Mouse (Mus musculus) hindbrain, embryonic 11.5 days (tissue): ENCODE results near the gene Cep128. TPM values are rescaled to one million over a fixed set of nuclear protein-coding genes. Genes with fewer than 3 reads are reported as not detected.

Experiments
- ATAC-seq: fragments of 200-750 bp; cut with Nextera tagmentation; 2 replicates; pipeline ENCODE4 v1.8.0; 2017; ENCODE audit warnings: mild to moderate bottlenecking, moderate TSS enrichment, moderate library complexity; ENCODE audit not compliant: low FRiP score
- DNase-seq: peaks from one replicate; pipeline ENCODE4 v3.0.0-alpha.2; 2015; ENCODE audit warnings: low spot score
- H3K27ac ChIP-seq: fragments of 300-500 bp; sonication (generic); 2 replicates; pipeline ENCODE4 v1.5.1; 2014; ENCODE audit warnings: mild to moderate bottlenecking, low read depth, low read length
- H3K27me3 ChIP-seq: fragments of 300-500 bp; sonication (generic); 2 replicates; pipeline ENCODE4 v1.6.1; 2014; ENCODE audit warnings: mild to moderate bottlenecking, low read length, moderate library complexity, mixed read lengths; ENCODE audit not compliant: control insufficient read depth, insufficient read depth
- H3K36me3 ChIP-seq: fragments of 300-500 bp; sonication (generic); 2 replicates; pipeline ENCODE4 v1.6.1; 2014; ENCODE audit warnings: mild to moderate bottlenecking, low read length, moderate library complexity, mixed read lengths; ENCODE audit not compliant: control insufficient read depth, insufficient read depth
- H3K4me1 ChIP-seq: fragments of 300-500 bp; sonication (generic); replicated peaks from 2 replicates; pipeline ENCODE4 v1.6.1; 2014; ENCODE audit warnings: low read length, mixed read lengths; ENCODE audit not compliant: control insufficient read depth, insufficient read depth
- H3K4me2 ChIP-seq: fragments of 300-500 bp; sonication (generic); replicated peaks from 2 replicates; pipeline ENCODE4 v1.6.1; 2014; ENCODE audit warnings: mild to moderate bottlenecking, low read depth, low read length
- H3K4me3 ChIP-seq: fragments of 300-500 bp; sonication (generic); 2 replicates; pipeline ENCODE4 v1.5.1; 2014; ENCODE audit warnings: low read depth, low read length
- H3K9ac ChIP-seq: fragments of 300-500 bp; sonication (generic); 2 replicates; pipeline ENCODE4 v1.6.1; 2014; ENCODE audit warnings: low read depth, low read length
- H3K9me3 ChIP-seq: fragments of 300-500 bp; sonication (generic); 2 replicates; pipeline ENCODE4 v1.6.1; 2016; ENCODE audit warnings: low read length; ENCODE audit not compliant: control insufficient read depth
- WGBS: fragments of 180-500 bp; shearing (Covaris S2); extraction: QIAGEN DNeasy Blood & Tissue Kit; methylation state at CpG from one replicate; pipeline ENCODE4 v1.1.7; 2014; 5-methylcytosine and 5-hydroxymethylcytosine counted together
- polyA plus RNA-seq: library from polyadenylated mRNA; unstranded; fragments of >200 nt; fragmentation: Nextera tagmentation; extraction: Ambion mirVana; gene quantifications from 2 replicates; pipeline ENCODE4 v1.2.1, GENCODE M21; 2014

Gene Cep128
- polyA plus RNA-seq, 1 experiment from 2014 or later, result 10.7 TPM

DNA sequence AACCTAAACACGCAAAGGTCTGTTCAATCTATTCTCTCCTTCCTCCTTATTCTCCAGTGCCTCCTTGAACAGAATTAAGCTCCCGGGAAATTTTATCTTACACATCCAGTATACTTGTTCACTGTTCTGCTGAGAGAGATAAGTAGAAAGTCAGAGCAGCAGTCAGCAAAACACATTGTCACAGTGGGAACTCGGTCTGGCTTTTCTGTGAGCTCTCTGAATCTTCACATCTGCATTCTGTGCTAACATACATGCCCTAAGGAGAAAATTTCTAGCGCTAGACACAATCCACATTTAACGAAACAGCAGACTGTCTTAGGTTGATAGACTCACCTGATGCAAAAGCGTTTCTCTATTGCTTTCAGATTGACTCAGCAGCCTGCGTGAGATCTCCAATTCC, 88.3 kb downstream of the Cep128 start:
- Histone ChIP-seq H3K4me2 (no peak overlapping the region), H3K9me3 (no peaks in the 10 kb centered on the region), H3K4me1 (no peaks in the 10 kb centered on the region), H3K27me3 (no peaks in the 10 kb centered on the region), H3K4me3 (no peak overlapping the region), H3K36me3 (no peaks in the 10 kb centered on the region), H3K27ac (no peak overlapping the region), H3K9ac (no peak overlapping the region)
- 92% methylated on average over 7 of the region's 7 CpGs for WGBS
- no peak for ATAC-seq
- DNase-seq, result no peak

DNA sequence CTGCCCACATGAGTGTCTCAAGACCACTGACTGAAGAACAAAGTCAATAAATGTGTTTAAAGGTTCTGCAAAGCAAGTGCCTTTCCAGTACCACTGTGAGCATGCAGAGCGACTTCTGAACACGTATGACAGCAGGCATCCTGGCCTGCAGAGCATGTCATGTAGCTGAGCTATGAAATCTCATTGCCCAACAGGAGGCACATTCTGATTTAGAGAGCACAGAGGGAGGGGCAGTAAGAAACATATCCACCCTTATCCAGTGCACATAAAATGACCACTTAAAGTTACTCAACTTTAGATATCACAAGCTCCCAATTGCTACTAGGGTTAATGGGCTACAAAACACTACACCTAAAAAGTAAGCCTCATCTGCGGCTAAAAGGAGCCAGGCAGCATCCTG, 88.8 kb downstream of the Cep128 start:
- no peaks in the 10 kb centered on the region for H3K4me1 ChIP-seq
- no peak overlapping the region for H3K9ac ChIP-seq
- no peak overlapping the region for H3K4me2 ChIP-seq
- H3K4me3 ChIP-seq, result no peak overlapping the region
- DNase-seq (no peak), ATAC-seq (no peak)
- WGBS, result 97% methylated on average over 3 of the region's 3 CpGs
- no peaks in the 10 kb centered on the region for H3K36me3 ChIP-seq
- no peaks in the 10 kb centered on the region for H3K9me3 ChIP-seq
- H3K27me3 ChIP-seq, result no peaks in the 10 kb centered on the region
- H3K27ac ChIP-seq, result no peak overlapping the region

DNA sequence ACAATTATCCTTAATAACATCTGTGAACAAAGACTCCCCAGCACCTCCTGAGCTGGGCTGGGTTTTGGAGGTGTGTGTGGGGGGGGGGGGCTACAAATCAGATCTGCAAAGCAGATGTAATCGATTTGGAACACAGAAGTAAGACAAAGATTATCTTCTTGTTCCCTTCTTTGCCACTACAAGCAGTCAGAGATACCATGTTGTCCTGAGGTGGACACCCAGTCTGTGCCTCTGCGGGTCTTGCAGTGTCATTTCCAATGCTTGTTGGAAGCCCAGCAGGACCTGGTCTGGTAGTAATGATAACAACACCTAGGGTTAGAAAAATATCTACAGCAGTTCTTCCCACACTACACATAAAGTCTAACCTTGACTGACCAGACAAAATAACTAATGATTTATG, 110.3 kb downstream of the Cep128 start:
- no peak for DNase-seq
- H3K9me3 ChIP-seq, result no peaks in the 10 kb centered on the region

DNA sequence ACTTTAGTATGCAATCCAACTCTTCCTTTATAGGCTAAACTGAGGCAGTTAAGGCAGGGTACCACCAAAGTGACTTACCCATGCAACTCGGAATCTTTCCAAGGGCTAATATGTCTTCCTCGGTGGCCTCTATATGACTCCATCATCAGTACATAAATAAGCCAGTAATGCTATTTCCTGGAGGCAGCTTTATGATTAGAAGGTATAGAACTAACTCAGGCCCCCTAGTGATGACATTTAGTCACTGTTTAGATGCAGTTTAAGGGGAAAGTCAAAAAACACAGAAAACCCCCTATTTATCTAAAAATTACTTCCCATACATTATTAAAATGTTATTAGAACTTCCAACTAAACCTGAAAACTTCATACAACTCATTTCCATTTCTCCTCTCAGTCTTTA, 114.6 kb downstream of the Cep128 start:
- H3K4me3 ChIP-seq, result no peak overlapping the region
- no peak overlapping the region for H3K4me2 ChIP-seq
- no peak for DNase-seq
- no peaks in the 10 kb centered on the region for H3K27me3 ChIP-seq
- no peak overlapping the region for H3K27ac ChIP-seq
- no peaks in the 10 kb centered on the region for H3K9me3 ChIP-seq
- no peaks in the 10 kb centered on the region for H3K4me1 ChIP-seq
- ATAC-seq, result no peak
- no peak overlapping the region for H3K9ac ChIP-seq
- H3K36me3 ChIP-seq, result no peaks in the 10 kb centered on the region
- WGBS, result 96% methylated on average over 2 of the region's 2 CpGs

More for the DNA sequence above, 110.3 kb downstream of the Cep128 start:
- Histone ChIP-seq H3K4me2 (no peak overlapping the region), H3K9ac (no peak overlapping the region), H3K27me3 (no peaks in the 10 kb centered on the region), H3K4me1 (no peaks in the 10 kb centered on the region), H3K4me3 (no peak overlapping the region), H3K27ac (no peak overlapping the region), H3K36me3 (no peaks in the 10 kb centered on the region)
- no peak for ATAC-seq
- WGBS, result 78% methylated on average over 2 of the region's 2 CpGs

DNA sequence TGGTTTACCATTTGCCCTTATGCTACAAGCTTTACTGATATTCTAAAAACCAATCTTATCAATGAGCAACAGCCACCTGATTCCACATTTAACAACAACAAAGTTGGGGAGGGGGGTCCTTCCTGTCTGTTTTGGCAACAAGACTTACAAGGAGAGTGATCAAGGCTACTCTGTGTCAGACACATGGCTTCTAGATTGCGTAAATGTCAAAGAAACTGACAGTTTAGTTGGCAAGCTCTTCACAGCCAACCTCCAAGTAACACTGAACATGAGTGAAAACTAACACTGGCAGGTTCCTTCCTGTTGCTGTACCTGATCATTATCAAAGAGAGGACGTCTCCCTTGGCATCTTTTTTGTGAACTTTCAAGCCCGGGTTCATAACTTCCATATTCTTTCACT, 115.2 kb downstream of the Cep128 start:
- DNase-seq, result no peak
- no peaks in the 10 kb centered on the region for H3K4me1 ChIP-seq
- WGBS, result 94% methylated on average over 3 of the region's 3 CpGs
- H3K27ac ChIP-seq, result no peak overlapping the region
- no peak overlapping the region for H3K9ac ChIP-seq
- no peak overlapping the region for H3K4me2 ChIP-seq
- ATAC-seq, result no peak
- H3K4me3 ChIP-seq, result no peak overlapping the region
- H3K36me3 ChIP-seq, result no peaks in the 10 kb centered on the region
- no peaks in the 10 kb centered on the region for H3K9me3 ChIP-seq
- H3K27me3 ChIP-seq, result no peaks in the 10 kb centered on the region

DNA sequence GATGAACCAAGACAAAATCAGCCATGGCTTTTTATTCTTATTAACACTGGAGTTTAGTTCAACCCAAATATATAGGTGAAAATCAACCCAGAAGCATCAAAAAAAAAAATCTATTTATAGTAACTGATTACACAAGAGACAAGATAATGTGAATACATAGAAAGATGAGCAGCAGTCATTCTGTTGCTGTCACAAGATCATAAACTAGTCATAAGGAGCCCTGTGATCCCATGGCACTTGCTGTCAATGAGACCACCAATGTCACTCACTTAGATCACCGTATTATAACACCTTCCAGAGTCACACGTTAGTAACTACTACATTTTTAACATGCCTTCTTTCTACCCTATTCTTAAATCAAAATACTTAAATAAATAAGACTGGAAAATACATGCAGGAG, 118.2 kb downstream of the Cep128 start:
- Histone ChIP-seq H3K4me3 (no peak overlapping the region), H3K4me2 (no peak overlapping the region), H3K4me1 (no peaks in the 10 kb centered on the region), H3K27me3 (no peaks in the 10 kb centered on the region), H3K36me3 (no peaks in the 10 kb centered on the region), H3K9ac (no peak overlapping the region), H3K9me3 (no peaks in the 10 kb centered on the region), H3K27ac (no peak overlapping the region)
- 91% methylated on average over 2 of the region's 2 CpGs for WGBS
- no peak for ATAC-seq
- no peak for DNase-seq

DNA sequence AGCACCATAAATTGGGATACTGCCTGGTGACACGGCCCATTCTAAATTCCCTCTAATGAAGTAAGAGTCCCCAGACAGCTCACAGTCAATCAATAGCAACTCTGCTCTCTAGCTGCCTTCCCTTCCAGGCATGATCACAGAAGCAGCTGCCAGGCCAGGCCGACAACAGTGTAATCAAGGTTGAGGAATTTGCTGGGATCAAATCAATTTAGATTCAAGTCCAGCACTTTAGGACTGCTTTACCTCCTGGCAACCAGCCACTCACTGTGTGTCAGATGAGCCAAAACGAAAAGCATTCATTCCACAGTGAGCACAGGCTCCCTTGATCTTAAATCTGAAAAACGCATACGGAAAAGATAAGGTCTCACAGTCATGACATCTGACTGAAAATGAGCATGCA, 118.7 kb downstream of the Cep128 start:
- 70% methylated on average over 5 of the region's 5 CpGs for WGBS
- Histone ChIP-seq H3K4me2 (no peak overlapping the region), H3K9ac (no peak overlapping the region), H3K36me3 (no peaks in the 10 kb centered on the region), H3K27me3 (no peaks in the 10 kb centered on the region), H3K4me1 (no peaks in the 10 kb centered on the region), H3K4me3 (no peak overlapping the region), H3K27ac (no peak overlapping the region), H3K9me3 (no peaks in the 10 kb centered on the region)
- peak; percentile 74 for ATAC-seq
- DNase-seq, result peak; percentile 19

DNA sequence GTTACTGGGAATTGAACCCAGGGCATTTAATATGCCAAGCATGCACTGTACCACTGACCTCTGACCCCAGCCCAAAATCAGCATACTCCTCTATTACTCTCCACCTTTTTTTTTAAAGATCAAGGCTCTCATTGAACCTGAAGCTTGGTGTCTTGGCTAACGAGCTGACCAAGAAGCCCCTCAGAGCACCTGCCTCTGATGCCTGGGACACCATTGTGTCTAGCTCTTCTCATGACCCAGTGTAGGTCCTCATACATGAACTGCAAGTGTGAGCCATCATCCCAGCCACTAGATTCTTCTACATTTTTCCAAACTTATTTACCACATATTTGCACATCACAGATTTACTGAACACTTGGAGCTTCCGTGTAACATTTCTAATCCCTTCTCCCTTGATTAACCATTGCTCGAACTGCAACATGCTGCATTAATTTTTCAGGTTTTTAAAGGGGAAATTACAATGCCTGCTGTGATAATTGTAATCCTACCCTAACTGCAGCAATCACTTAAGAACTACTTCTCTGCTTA, 119.3 kb downstream of the Cep128 start:
- H3K27me3 ChIP-seq, result no peaks in the 10 kb centered on the region
- no peak overlapping the region for H3K9ac ChIP-seq
- H3K4me2 ChIP-seq, result no peak overlapping the region
- WGBS, result 76% methylated on average over 3 of the region's 3 CpGs
- ATAC-seq, result 0 out of 2 replicates have a peak, but pooled peaks have one; percentile 14
- no peak overlapping the region for H3K27ac ChIP-seq
- H3K4me3 ChIP-seq, result no peak overlapping the region
- H3K4me1 ChIP-seq, result no peaks in the 10 kb centered on the region
- no peaks in the 10 kb centered on the region for H3K36me3 ChIP-seq
- no peaks in the 10 kb centered on the region for H3K9me3 ChIP-seq
- no peak for DNase-seq

DNA sequence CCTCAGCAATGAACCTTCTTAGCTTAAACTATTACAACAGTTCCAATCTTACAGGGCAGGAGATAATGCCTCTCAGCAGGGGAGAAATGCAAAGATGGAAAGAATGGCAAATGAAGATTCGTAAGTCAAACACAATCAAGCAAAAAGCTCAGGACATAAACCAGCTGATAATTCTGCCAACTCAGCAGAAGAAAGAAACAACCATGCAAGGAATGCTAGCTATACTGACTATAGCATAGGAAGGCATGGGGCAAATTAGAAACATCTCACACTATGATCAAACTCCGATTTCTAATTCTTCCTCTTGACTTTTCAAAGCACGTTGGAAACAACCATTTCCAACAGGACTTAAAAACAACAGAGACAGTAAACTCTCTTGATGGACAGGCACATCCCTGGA, 120.5 kb downstream of the Cep128 start:
- Histone ChIP-seq H3K27me3 (no peaks in the 10 kb centered on the region), H3K27ac (no peak overlapping the region), H3K9ac (no peak overlapping the region), H3K4me1 (no peaks in the 10 kb centered on the region), H3K36me3 (no peaks in the 10 kb centered on the region), H3K9me3 (no peaks in the 10 kb centered on the region), H3K4me3 (no peak overlapping the region), H3K4me2 (no peak overlapping the region)
- WGBS, result 71% methylated on average over 3 of the region's 3 CpGs
- DNase-seq, result no peak
- no peak for ATAC-seq
